Mouse (Mus musculus) T-cell, adult 2 months (primary cell): Measurements from ENCODE around the gene Sh3bgrl3.
A peak's percentile ranks its signal among the peaks of the same experiment; 100 is the strongest.

Experiments
- DNase-seq: peaks from one replicate; pipeline ENCODE4 v3.0.0; 2022; ENCODE audit warnings: low spot score

Sh3bgrl3 gene

DNA sequence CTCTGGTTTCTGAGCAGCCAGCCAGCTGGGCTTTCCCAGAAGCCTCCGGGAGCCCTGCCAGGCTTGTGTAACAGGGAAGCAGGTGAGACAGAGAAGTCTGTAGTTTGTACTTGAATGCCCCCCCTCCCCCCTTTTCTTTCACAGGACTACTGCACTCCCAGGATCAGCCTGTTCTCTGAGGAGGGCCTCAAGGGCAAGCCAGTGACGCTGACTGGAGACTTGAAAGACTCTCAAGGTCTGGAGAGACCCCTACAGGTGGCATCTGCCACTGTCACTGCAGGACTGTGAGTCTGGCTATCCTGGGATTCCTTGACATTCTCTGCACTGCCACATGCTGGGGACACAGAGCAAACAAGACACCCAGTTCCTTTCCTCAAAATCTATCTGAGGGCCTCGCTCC lies 49.9 kb downstream of the Sh3bgrl3 start:
- DNase-seq: peak; percentile 50
